Mouse (Mus musculus) small intestine, adult 2 months (tissue): ENCODE data around the gene Ambra1. TPM values are rescaled to one million over a fixed set of nuclear protein-coding genes. Genes with fewer than 3 reads are reported as not detected.
A peak's percentile ranks its signal among the peaks of the same experiment; 100 is the strongest.

ENCODE experiments used
- H3K27ac ChIP-seq: fragments of 200-500 bp; 2 replicates; pipeline ENCODE4 v1.5.1; 2012; ENCODE audit warnings: low read depth, low read length, control low read depth, inconsistent platforms; ENCODE audit not compliant: insufficient read depth
- H3K27me3 ChIP-seq: fragments of 200-500 bp; 2 replicates; pipeline ENCODE4 v1.6.1; 2012; ENCODE audit warnings: mild to moderate bottlenecking, moderate library complexity, low read length, inconsistent platforms; ENCODE audit not compliant: control insufficient read depth, insufficient read depth
- H3K36me3 ChIP-seq: fragments of 200-500 bp; 2 replicates; pipeline ENCODE4 v1.6.1; 2012; ENCODE audit warnings: mild to moderate bottlenecking, low read length, control low read depth, inconsistent platforms; ENCODE audit not compliant: control insufficient read depth, insufficient read depth
- H3K4me1 ChIP-seq: fragments of 200-500 bp; 2 replicates; pipeline ENCODE4 v1.6.1; 2012; ENCODE audit warnings: low read length, inconsistent platforms, mixed read lengths; ENCODE audit not compliant: control insufficient read depth, insufficient read depth, insufficient read length
- H3K4me3 ChIP-seq: fragments of 200-500 bp; 2 replicates; pipeline ENCODE4 v1.5.1; 2012; ENCODE audit warnings: low read depth, mild to moderate bottlenecking, control low read depth, inconsistent platforms, low read length, moderate library complexity
- CTCF ChIP-seq: fragments of 200-500 bp; IDR thresholded peaks from 2 replicates; pipeline ENCODE4 v1.5.1; 2012; ENCODE audit warnings: low read depth, mild to moderate bottlenecking, control low read depth, inconsistent platforms, low read length, moderate library complexity, mixed read lengths; ENCODE audit not compliant: insufficient replicate concordance, insufficient read length; ENCODE audit errors: extremely low read depth
- POLR2A ChIP-seq: fragments of 200-500 bp; IDR thresholded peaks from 2 replicates; pipeline ENCODE4 v1.6.1; 2012; ENCODE audit warnings: low read depth, mild to moderate bottlenecking, control low read depth, inconsistent platforms, low read length, moderate library complexity
- WGBS: fragments of 180-500 bp; shearing (Covaris S2); methylation state at CpG from one replicate; pipeline ENCODE4 v1.1.7; 2018; 5-methylcytosine and 5-hydroxymethylcytosine counted together
- polyA plus RNA-seq: library from polyadenylated mRNA; depleted of rRNA; stranded (reverse); fragments of >200 nt; gene quantifications from 2 replicates; pipeline ENCODE4 v1.2.3, GENCODE M21; 2012

Ambra1 gene
- polyA plus RNA-seq, 1 experiment: 20.7 TPM

- no peak overlapping the region for H3K4me3 ChIP-seq
- H3K36me3 ChIP-seq: no peaks in the 10 kb centered on the region
- TF ChIP-seq POLR2A: no peak
- TF ChIP-seq CTCF: no peak
- H3K27ac ChIP-seq: no peak overlapping the region
- peaks cover 2% of the 10 kb centered on the region; the same call in 1 of the 2 replicates for H3K4me1 ChIP-seq
- no peaks in the 10 kb centered on the region for H3K27me3 ChIP-seq
- 47% methylated on average over 2 of the region's 2 CpGs for whole genome bisulfite sequencing
Observed at GRCm38 (mm10) chr2:91791621-91792020, 61.7 kb downstream of the Ambra1 start.

GRCm38 (mm10) chr2:91792346-91792745 lies 62.4 kb downstream of the Ambra1 start:
- no peak overlapping the region for H3K27ac ChIP-seq
- peaks cover 2% of the 10 kb centered on the region; the same call in 1 of the 2 replicates for H3K4me1 ChIP-seq
- no peaks in the 10 kb centered on the region for H3K27me3 ChIP-seq
- H3K36me3 ChIP-seq: no peaks in the 10 kb centered on the region
- WGBS: 58% methylated on average over 1 of the region's 1 CpGs
- TF ChIP-seq POLR2A (no peak), CTCF (no peak)
- no peak overlapping the region for H3K4me3 ChIP-seq

GRCm38 (mm10) chr2:91794466-91794865 lies 64.5 kb downstream of the Ambra1 start:
- no peaks in the 10 kb centered on the region for H3K27me3 ChIP-seq
- TF ChIP-seq POLR2A (no peak), CTCF (no peak)
- no peak overlapping the region for H3K4me3 ChIP-seq
- H3K4me1 ChIP-seq: peaks cover 2% of the 10 kb centered on the region; the same call in 1 of the 2 replicates
- H3K36me3 ChIP-seq: no peaks in the 10 kb centered on the region
- WGBS: 49% methylated on average over 2 of the region's 2 CpGs
- no peak overlapping the region for H3K27ac ChIP-seq

- no peak overlapping the region for H3K27ac ChIP-seq
- TF ChIP-seq CTCF: no peak
- TF ChIP-seq POLR2A: no peak
- WGBS: 87% methylated on average over 3 of the region's 3 CpGs
- H3K4me3 ChIP-seq: no peak overlapping the region
- no peaks in the 10 kb centered on the region for H3K27me3 ChIP-seq
- H3K36me3 ChIP-seq: no peaks in the 10 kb centered on the region
- peaks cover 2% of the 10 kb centered on the region; the same call in 1 of the 2 replicates for H3K4me1 ChIP-seq
Observed at GRCm38 (mm10) chr2:91795091-91795490, 65.2 kb downstream of the Ambra1 start.

- WGBS: 58% methylated on average over 6 of the region's 6 CpGs
Observed at GRCm38 (mm10) chr2:91811433-91811832, 81.5 kb downstream of the Ambra1 start.

GRCm38 (mm10) chr2:91816741-91817140 lies 86.8 kb downstream of the Ambra1 start:
- peaks cover 9% of the 10 kb centered on the region for H3K36me3 ChIP-seq
- H3K27me3 ChIP-seq: no peaks in the 10 kb centered on the region
- no peak overlapping the region for H3K4me3 ChIP-seq
- peaks cover under 1% of the 10 kb centered on the region; the same call in 1 of the 2 replicates for H3K4me1 ChIP-seq
- H3K27ac ChIP-seq: no peak overlapping the region
- TF ChIP-seq POLR2A (no peak), CTCF (no peak)

More at GRCm38 (mm10) chr2:91811433-91811832, 81.5 kb downstream of the Ambra1 start:
- H3K27ac ChIP-seq: peak overlapping the region; percentile 26; the same call in 1 of the 2 replicates
- no peak overlapping the region for H3K4me3 ChIP-seq
- TF ChIP-seq POLR2A (no peak), CTCF (no peak)
- H3K36me3 ChIP-seq: peaks cover 19% of the 10 kb centered on the region
- no peaks in the 10 kb centered on the region for H3K27me3 ChIP-seq
- peaks cover 6% of the 10 kb centered on the region; the same call in 1 of the 2 replicates for H3K4me1 ChIP-seq

- TF ChIP-seq POLR2A (no peak), CTCF (no peak)
- Histone ChIP-seq H3K27me3 (no peaks in the 10 kb centered on the region), H3K27ac (no peak overlapping the region), H3K4me1 (peaks cover 7% of the 10 kb centered on the region; the same call in 1 of the 2 replicates), H3K4me3 (no peak overlapping the region), H3K36me3 (peaks cover 2% of the 10 kb centered on the region; the same call in 1 of the 2 replicates)
Observed at GRCm38 (mm10) chr2:91832227-91832626, 102.3 kb downstream of the Ambra1 start.

GRCm38 (mm10) chr2:91834272-91834671 lies 104.3 kb downstream of the Ambra1 start:
- WGBS: 48% methylated on average over 1 of the region's 1 CpGs

More at GRCm38 (mm10) chr2:91834272-91834671, 104.3 kb downstream of the Ambra1 start:
- Histone ChIP-seq H3K4me1 (peaks cover 7% of the 10 kb centered on the region; the same call in 1 of the 2 replicates), H3K27me3 (no peaks in the 10 kb centered on the region), H3K36me3 (peaks cover 4% of the 10 kb centered on the region), H3K27ac (no peak overlapping the region), H3K4me3 (no peak overlapping the region)
- TF ChIP-seq CTCF: no peak
